Mouse (Mus musculus): ENCODE results near the gene Nxpe5.

Nxpe5 gene

GRCm38 (mm10) chr5:138253061-138253460, 27.4 kb downstream of the Nxpe5 start:
- no peak for DNase-seq (ENCODE audit: low spot score)

- peak; percentile 95 for DNase-seq (ENCODE audit: low spot score)
Observed at GRCm38 (mm10) chr5:138255353-138256093, 29.8 kb downstream of the Nxpe5 start, which contains the start of gene Lamtor4. Gene Lamtor4 (plus strand): TSS chr5:138255482.

- no peak for DNase-seq (ENCODE audit: low spot score)
Observed at GRCm38 (mm10) chr5:138256094-138256467, 30.4 kb downstream of the Nxpe5 start.

GRCm38 (mm10) chr5:138256966-138257584, 31.4 kb downstream of the Nxpe5 start:
- no peak for DNase-seq (ENCODE audit: low spot score)

- no peak for DNase-seq (ENCODE audit: low spot score)
Observed at GRCm38 (mm10) chr5:138257585-138257978, 31.9 kb downstream of the Nxpe5 start.

GRCm38 (mm10) chr5:138258078-138258477, 32.4 kb downstream of the Nxpe5 start:
- DNase-seq (ENCODE audit: low spot score), result no peak

- DNase-seq (ENCODE audit: low spot score), result no peak
Observed at GRCm38 (mm10) chr5:138258542-138258941, 32.8 kb downstream of the Nxpe5 start.

GRCm38 (mm10) chr5:138258993-138259392, 33.3 kb downstream of the Nxpe5 start:
- DNase-seq (ENCODE audit: low spot score), result no peak

- no peak for DNase-seq (ENCODE audit: low spot score)
Observed at GRCm38 (mm10) chr5:138260051-138260450, 34.4 kb downstream of the Nxpe5 start.

- no peak for DNase-seq (ENCODE audit: low spot score)
Observed at GRCm38 (mm10) chr5:138260834-138261233, 35.1 kb downstream of the Nxpe5 start.

GRCm38 (mm10) chr5:138262001-138262400, 36.3 kb downstream of the Nxpe5 start:
- no peak for DNase-seq (ENCODE audit: low spot score)

GRCm38 (mm10) chr5:138262582-138263240, 37.0 kb downstream of the Nxpe5 start:
- no peak for DNase-seq (ENCODE audit: low spot score)

GRCm38 (mm10) chr5:138263260-138264206, 37.8 kb downstream of the Nxpe5 start, which contains the start of gene BC037034:
Gene BC037034 (minus strand): TSS chr5:138264033.
- DNase-seq (ENCODE audit: low spot score), result peak; percentile 94

- DNase-seq (ENCODE audit: low spot score), result no peak
Observed at GRCm38 (mm10) chr5:138264207-138264578, 38.5 kb downstream of the Nxpe5 start.

- DNase-seq (ENCODE audit: low spot score), result no peak
Observed at GRCm38 (mm10) chr5:138265712-138266111, 40.0 kb downstream of the Nxpe5 start.

GRCm38 (mm10) chr5:138267114-138267513, 41.4 kb downstream of the Nxpe5 start:
- DNase-seq (ENCODE audit: low spot score), result no peak

- DNase-seq (ENCODE audit: low spot score), result no peak
Observed at GRCm38 (mm10) chr5:138268980-138269379, 43.3 kb downstream of the Nxpe5 start.

- no peak for DNase-seq (ENCODE audit: low spot score)
Observed at GRCm38 (mm10) chr5:138271232-138271631, 45.5 kb downstream of the Nxpe5 start.

GRCm38 (mm10) chr5:138272409-138272923, 46.8 kb downstream of the Nxpe5 start, which contains the start of gene Gal3st4:
Gene Gal3st4 (minus strand): TSS chr5:138272840.
- peak; percentile 50 for DNase-seq (ENCODE audit: low spot score)

GRCm38 (mm10) chr5:138274186-138274585, 48.5 kb downstream of the Nxpe5 start:
- no peak for DNase-seq (ENCODE audit: low spot score)

- DNase-seq (ENCODE audit: low spot score), result peak; percentile 51
Observed at GRCm38 (mm10) chr5:138275216-138276050, 49.7 kb downstream of the Nxpe5 start.

All from urinary bladder, postnatal 14 days (tissue).